Mouse (Mus musculus): Measurements from ENCODE around the gene Cfap97d1. TPM values are rescaled to one million over a fixed set of nuclear protein-coding genes. Genes with fewer than 3 reads are reported as not detected.

Gene Cfap97d1
- total and polyA plus RNA-seq, 2 experiments from 2014 or later = not detected

- Histone ChIP-seq H3K4me2 (ENCODE audit: low read depth, low read length) (no peak overlapping the region), H3K4me3 (ENCODE audit: low read length) (no peak overlapping the region), H3K9ac (replicated peaks; ENCODE audit: low read length) (no peak overlapping the region), H3K4me1 (ENCODE audit: insufficient read depth, low read length) (no peaks in the 10 kb centered on the region), H3K36me3 (ENCODE audit: insufficient read depth, low read length) (no peaks in the 10 kb centered on the region), H3K27ac (no peak overlapping the region), H3K27me3 (ENCODE audit: insufficient read depth, low read length) (no peaks in the 10 kb centered on the region), H3K9me3 (ENCODE audit: low read length) (no peaks in the 10 kb centered on the region)
- ATAC-seq (no peak), DNase-seq (ENCODE audit: low spot score) (no peak)
- 80% methylated on average over 3 of the region's 3 CpGs for WGBS
- no peak for TF ChIP-seq CTCF (IDR thresholded peaks at IDR 0.05; ENCODE audit: low read depth)
These were observed 6.2 kb downstream of the Cfap97d1 start for GRCm38 (mm10) chr11:101990244-101990643.

- Histone ChIP-seq H3K4me1 (ENCODE audit: insufficient read depth, low read length) (no peaks in the 10 kb centered on the region), H3K4me2 (ENCODE audit: low read depth, low read length) (no peak overlapping the region), H3K4me3 (ENCODE audit: low read length) (no peak overlapping the region), H3K9me3 (ENCODE audit: low read length) (no peaks in the 10 kb centered on the region), H3K27ac (no peak overlapping the region), H3K27me3 (ENCODE audit: insufficient read depth, low read length) (no peaks in the 10 kb centered on the region), H3K9ac (replicated peaks; ENCODE audit: low read length) (no peak overlapping the region), H3K36me3 (ENCODE audit: insufficient read depth, low read length) (no peaks in the 10 kb centered on the region)
- WGBS = 85% methylated on average over 3 of the region's 3 CpGs
- ATAC-seq (no peak), DNase-seq (ENCODE audit: low spot score) (no peak)
- no peak for TF ChIP-seq CTCF (IDR thresholded peaks at IDR 0.05; ENCODE audit: low read depth)
These were observed 7.7 kb downstream of the Cfap97d1 start for GRCm38 (mm10) chr11:101991813-101992212.

GRCm38 (mm10) chr11:101992411-101992810 lies 8.3 kb downstream of the Cfap97d1 start:
- Histone ChIP-seq H3K27ac (no peak overlapping the region), H3K4me1 (ENCODE audit: insufficient read depth, low read length) (no peaks in the 10 kb centered on the region), H3K4me3 (ENCODE audit: low read length) (no peak overlapping the region), H3K27me3 (ENCODE audit: insufficient read depth, low read length) (no peaks in the 10 kb centered on the region), H3K9ac (replicated peaks; ENCODE audit: low read length) (no peak overlapping the region), H3K36me3 (ENCODE audit: insufficient read depth, low read length) (no peaks in the 10 kb centered on the region), H3K4me2 (ENCODE audit: low read depth, low read length) (no peak overlapping the region), H3K9me3 (ENCODE audit: low read length) (no peaks in the 10 kb centered on the region)
- DNase-seq (ENCODE audit: low spot score) (no peak), ATAC-seq (no peak)
- no peak for TF ChIP-seq CTCF (IDR thresholded peaks at IDR 0.05; ENCODE audit: low read depth)
- WGBS = 89% methylated on average over 7 of the region's 7 CpGs

GRCm38 (mm10) chr11:101994100-101994499 lies 10.0 kb downstream of the Cfap97d1 start:
- no peak for ATAC-seq

GRCm38 (mm10) chr11:101995938-101996337 lies 11.9 kb downstream of the Cfap97d1 start:
- Histone ChIP-seq H3K4me1 (ENCODE audit: insufficient read depth, low read length) (no peaks in the 10 kb centered on the region), H3K4me2 (ENCODE audit: low read depth, low read length) (no peak overlapping the region), H3K27ac (no peak overlapping the region), H3K9me3 (ENCODE audit: low read length) (no peaks in the 10 kb centered on the region), H3K4me3 (ENCODE audit: low read length) (no peak overlapping the region), H3K9ac (replicated peaks; ENCODE audit: low read length) (no peak overlapping the region), H3K36me3 (ENCODE audit: insufficient read depth, low read length) (peaks cover 4% of the 10 kb centered on the region; the same call in 1 of the 2 replicates), H3K27me3 (ENCODE audit: insufficient read depth, low read length) (no peaks in the 10 kb centered on the region)
- DNase-seq (ENCODE audit: low spot score) = no peak
- 88% methylated on average over 7 of the region's 7 CpGs for WGBS
- TF ChIP-seq CTCF (IDR thresholded peaks at IDR 0.05; ENCODE audit: low read depth) = no peak
- no peak for ATAC-seq

More at GRCm38 (mm10) chr11:101994100-101994499, 10.0 kb downstream of the Cfap97d1 start:
- Histone ChIP-seq H3K9ac (replicated peaks; ENCODE audit: low read length) (no peak overlapping the region), H3K9me3 (ENCODE audit: low read length) (no peaks in the 10 kb centered on the region), H3K4me2 (ENCODE audit: low read depth, low read length) (no peak overlapping the region), H3K27me3 (ENCODE audit: insufficient read depth, low read length) (no peaks in the 10 kb centered on the region), H3K4me3 (ENCODE audit: low read length) (no peak overlapping the region), H3K4me1 (ENCODE audit: insufficient read depth, low read length) (no peaks in the 10 kb centered on the region), H3K27ac (no peak overlapping the region), H3K36me3 (ENCODE audit: insufficient read depth, low read length) (no peaks in the 10 kb centered on the region)
- WGBS = 77% methylated on average over 8 of the region's 8 CpGs
- no peak for TF ChIP-seq CTCF (IDR thresholded peaks at IDR 0.05; ENCODE audit: low read depth)
- DNase-seq (ENCODE audit: low spot score) = no peak

GRCm38 (mm10) chr11:101998258-101998657 lies 14.2 kb downstream of the Cfap97d1 start:
- H3K36me3 ChIP-seq (ENCODE audit: insufficient read depth, low read length) = peaks cover 4% of the 10 kb centered on the region; the same call in 1 of the 2 replicates
- no peak overlapping the region for H3K4me2 ChIP-seq (ENCODE audit: low read depth, low read length)
- no peaks in the 10 kb centered on the region for H3K4me1 ChIP-seq (ENCODE audit: insufficient read depth, low read length)
- no peak overlapping the region for H3K4me3 ChIP-seq (ENCODE audit: low read length)
- TF ChIP-seq CTCF (IDR thresholded peaks at IDR 0.05; ENCODE audit: low read depth) = no peak
- H3K9me3 ChIP-seq (ENCODE audit: low read length) = no peaks in the 10 kb centered on the region
- no peaks in the 10 kb centered on the region for H3K27me3 ChIP-seq (ENCODE audit: insufficient read depth, low read length)
- H3K9ac ChIP-seq (replicated peaks; ENCODE audit: low read length) = no peak overlapping the region
- WGBS = 52% methylated on average over 5 of the region's 5 CpGs
- H3K27ac ChIP-seq = no peak overlapping the region
- no peak for DNase-seq (ENCODE audit: low spot score)
- no peak for ATAC-seq

- no peaks in the 10 kb centered on the region for H3K27me3 ChIP-seq (ENCODE audit: insufficient read depth, low read length)
- no peaks in the 10 kb centered on the region for H3K9me3 ChIP-seq (ENCODE audit: low read length)
- peaks cover 4% of the 10 kb centered on the region; the same call in 1 of the 2 replicates for H3K36me3 ChIP-seq (ENCODE audit: insufficient read depth, low read length)
- 45% methylated on average over 4 of the region's 4 CpGs for WGBS
- no peak overlapping the region for H3K9ac ChIP-seq (replicated peaks; ENCODE audit: low read length)
- no peak overlapping the region for H3K27ac ChIP-seq
- no peak overlapping the region for H3K4me3 ChIP-seq (ENCODE audit: low read length)
- TF ChIP-seq CTCF (IDR thresholded peaks at IDR 0.05; ENCODE audit: low read depth) = no peak
- DNase-seq (ENCODE audit: low spot score) = no peak
- H3K4me1 ChIP-seq (ENCODE audit: insufficient read depth, low read length) = no peaks in the 10 kb centered on the region
- ATAC-seq = no peak
- H3K4me2 ChIP-seq (ENCODE audit: low read depth, low read length) = no peak overlapping the region
These were observed 15.4 kb downstream of the Cfap97d1 start for GRCm38 (mm10) chr11:101999466-101999865.
